Mouse (Mus musculus) heart, adult 2 months (tissue): ENCODE results near the gene Derl3.

Experiments
- EP300 ChIP-seq: fragments of 200-500 bp; IDR thresholded peaks from 2 replicates; pipeline ENCODE4 v1.6.1; 2011; ENCODE audit warnings: low read depth, low read length, control low read depth; ENCODE audit not compliant: insufficient read depth
- POLR2A ChIP-seq: fragments of 200-500 bp; IDR thresholded peaks from 2 replicates; pipeline ENCODE4 v1.6.1; 2011; ENCODE audit warnings: mild to moderate bottlenecking, low read depth, low read length, control low read depth; ENCODE audit not compliant: insufficient read depth

- TF ChIP-seq POLR2A = no peak
- TF ChIP-seq EP300 = no peak
Observed at GRCm38 (mm10) chr10:75898846-75899245, 5.6 kb downstream of the Derl3 start.
